Mouse (Mus musculus) gastrocnemius, postnatal 10 days (tissue): Measurements from ENCODE around the gene Gm5475. TPM values are rescaled to one million over a fixed set of nuclear protein-coding genes. Genes with fewer than 3 reads are reported as not detected.
"Not testable (repeated sequence)": the region's sequence is repeated elsewhere in the genome, so short reads cannot be mapped to it uniquely, and the experiment has no call there.

Experiments
- DNase-seq: peaks from one replicate; pipeline ENCODE4 v3.0.0; 2021; ENCODE audit warnings: mixed read lengths
- long read RNA-seq, 2 experiments: library from polyadenylated mRNA; stranded (forward); transcript quantifications; one replicate each; pipeline ENCODE4 v2.0.0; 2021
- total RNA-seq, 2 experiments: library from RNA; stranded (reverse); gene quantifications; 2 replicates each; pipeline ENCODE4 v1.2.3; 2021

Gene Gm5475
- total RNA-seq = under 1 TPM in 1 of 2 experiments, not detected in 1; 0.18 TPM
- long read RNA-seq, experiment 1 = 0 reads
- long read RNA-seq, experiment 2 = 0 reads

GRCm38 (mm10) chr15:100421758-100422197 is at the start of gene Gm5475:
Gene Gm5475 (plus strand): TSS chr15:100422147.
- not testable (repeated sequence) for DNase-seq

- DNase-seq = peak; percentile 58
Measured at GRCm38 (mm10) chr15:100375066-100375465, 46.9 kb upstream of the Gm5475 start.

GRCm38 (mm10) chr15:100377847-100378505 is 44.0 kb upstream of the Gm5475 start:
- DNase-seq = not testable (repeated sequence)

GRCm38 (mm10) chr15:100379658-100380057 is 42.3 kb upstream of the Gm5475 start:
- DNase-seq = no peak

GRCm38 (mm10) chr15:100380104-100380503 is 41.8 kb upstream of the Gm5475 start:
- no peak for DNase-seq

- no peak for DNase-seq
Measured at GRCm38 (mm10) chr15:100385705-100386104, 36.2 kb upstream of the Gm5475 start.

- DNase-seq = no peak
Measured at GRCm38 (mm10) chr15:100387544-100388223, 34.3 kb upstream of the Gm5475 start.

GRCm38 (mm10) chr15:100388224-100388835 is 33.6 kb upstream of the Gm5475 start:
- no peak for DNase-seq

GRCm38 (mm10) chr15:100388886-100389285 is 33.1 kb upstream of the Gm5475 start:
- DNase-seq = no peak

GRCm38 (mm10) chr15:100391066-100391465 is 30.9 kb upstream of the Gm5475 start:
- DNase-seq = no peak

- no peak for DNase-seq
Measured at GRCm38 (mm10) chr15:100391599-100391998, 30.3 kb upstream of the Gm5475 start.

- no peak for DNase-seq
Measured at GRCm38 (mm10) chr15:100393016-100393415, 28.9 kb upstream of the Gm5475 start.

GRCm38 (mm10) chr15:100395561-100395960 is 26.4 kb upstream of the Gm5475 start:
- no peak for DNase-seq

- no peak for DNase-seq
Measured at GRCm38 (mm10) chr15:100400592-100401250, 21.2 kb upstream of the Gm5475 start.

- no peak for DNase-seq
Measured at GRCm38 (mm10) chr15:100401811-100402210, 20.1 kb upstream of the Gm5475 start.

- DNase-seq = no peak
Measured at GRCm38 (mm10) chr15:100402347-100402746, 19.6 kb upstream of the Gm5475 start.

GRCm38 (mm10) chr15:100402798-100403197 is 19.1 kb upstream of the Gm5475 start:
- DNase-seq = no peak

GRCm38 (mm10) chr15:100403318-100404000 is 18.5 kb upstream of the Gm5475 start:
- DNase-seq = no peak

- no peak for DNase-seq
Measured at GRCm38 (mm10) chr15:100406088-100406487, 15.9 kb upstream of the Gm5475 start.

- no peak for DNase-seq
Measured at GRCm38 (mm10) chr15:100410918-100411672, 10.9 kb upstream of the Gm5475 start.

GRCm38 (mm10) chr15:100411731-100412130 is 10.2 kb upstream of the Gm5475 start:
- no peak for DNase-seq
